Mouse (Mus musculus): ENCODE data around the gene Fdx1l.

- TF ChIP-seq POLR2A (IDR thresholded peaks at IDR 0.05; ENCODE audit: low read depth, low read length) = no peak
- TF ChIP-seq CTCF (IDR thresholded peaks at IDR 0.05; ENCODE audit: borderline replicate concordance, insufficient read depth, low read length) = no peak
Observed at GRCm38 (mm10) chr9:21090537-21090936, 17.1 kb upstream of the Fdx1l start.

All from embryonic fibroblast, embryonic 13.5 days (primary cell).